Mouse (Mus musculus): ENCODE results near the gene Gm17654. TPM values are rescaled to one million over a fixed set of nuclear protein-coding genes. Genes with fewer than 3 reads are reported as not detected.
"Not testable (repeated sequence)": the region's sequence is repeated elsewhere in the genome, so short reads cannot be mapped to it uniquely, and the experiment has no call there.

The Gm17654 gene
- not detected in 2 replicates for polyA plus RNA-seq (2012; rRNA removed)

DNA sequence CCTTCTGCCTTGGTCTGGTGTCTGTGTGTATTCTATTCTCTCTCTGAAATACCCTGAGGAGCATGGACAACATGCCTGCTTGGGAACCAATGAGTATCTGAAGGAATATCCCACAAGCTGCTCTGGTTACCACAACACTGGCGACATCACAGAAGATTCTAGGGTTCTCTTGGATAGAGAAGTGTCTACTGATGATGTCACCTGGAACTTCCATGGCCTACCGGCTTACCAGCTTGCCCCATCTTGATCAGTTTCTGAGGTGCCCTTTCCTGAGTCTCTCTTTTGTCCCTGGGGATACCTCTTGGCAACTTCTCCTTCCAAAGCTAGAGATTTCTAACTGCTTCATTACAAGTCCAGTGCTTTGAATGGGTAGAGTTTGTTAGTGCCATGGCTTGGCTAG, at the start of gene Gm17654:
Gene Gm17654, minus strand, starts transcription at position 101 of the 400 bp plus-strand sequence.
- not testable (repeated sequence) for H3K27me3 ChIP-seq (ENCODE audit: control insufficient read depth, insufficient read depth, low read length); H3K4me1 ChIP-seq (ENCODE audit: control insufficient read depth, insufficient read depth, low read length); DNase-seq; H3K27ac ChIP-seq (ENCODE audit: insufficient read depth, low read length); H3K4me3 ChIP-seq (replicated peaks; ENCODE audit: insufficient read depth, low read depth, low read length)
- WGBS = 71% methylated on average over 1 of the region's 2 CpGs

DNA sequence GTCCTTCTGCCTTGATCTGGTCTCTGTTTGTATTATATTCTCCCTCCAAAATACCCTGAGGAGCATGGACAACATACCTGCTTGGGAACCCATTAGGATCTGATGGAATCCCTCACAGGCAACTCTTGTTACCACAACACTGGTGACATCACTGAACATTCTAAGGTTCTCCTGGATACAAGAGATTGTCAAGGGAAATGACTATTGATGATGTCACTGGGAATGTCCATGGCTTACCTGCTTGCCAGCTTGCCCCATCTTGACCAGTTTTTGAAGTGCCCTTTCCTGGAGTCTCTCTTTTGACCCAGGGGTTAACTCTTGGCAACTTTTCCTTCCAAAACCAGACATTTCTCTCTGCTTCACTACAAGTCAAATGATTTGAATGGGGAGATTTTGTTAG, 29.0 kb upstream of the Gm17654 start, which contains the start of gene Gm10375:
Gene Gm10375, minus strand, starts transcription at position 101 of the 400 bp plus-strand sequence.
- not testable (repeated sequence) for H3K4me1 ChIP-seq (ENCODE audit: control insufficient read depth, insufficient read depth, low read length); H3K27me3 ChIP-seq (ENCODE audit: control insufficient read depth, insufficient read depth, low read length); H3K27ac ChIP-seq (ENCODE audit: insufficient read depth, low read length); H3K4me3 ChIP-seq (replicated peaks; ENCODE audit: insufficient read depth, low read depth, low read length); DNase-seq

DNA sequence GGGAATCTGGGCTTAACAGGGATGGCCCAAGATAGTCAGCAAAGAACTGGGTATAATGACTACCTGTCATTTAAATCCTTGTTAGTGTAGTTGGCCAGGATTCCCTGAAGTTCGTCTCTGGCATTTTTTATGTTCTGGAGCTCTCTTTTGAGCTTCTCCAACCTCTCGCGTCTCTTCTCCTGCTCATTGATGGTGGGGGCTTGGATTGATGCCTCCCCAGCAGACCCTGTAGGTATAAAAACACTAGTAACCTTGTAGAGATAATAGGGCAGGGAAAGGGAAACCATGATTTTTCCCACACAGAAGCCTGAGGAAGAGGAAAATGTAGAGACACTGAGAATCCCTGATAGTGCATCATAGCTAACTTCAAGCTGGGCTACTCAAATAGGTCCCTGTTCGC, 977 bp downstream of the Gm17654 start:
- H3K4me1 ChIP-seq (ENCODE audit: control insufficient read depth, insufficient read depth, low read length); H3K27me3 ChIP-seq (ENCODE audit: control insufficient read depth, insufficient read depth, low read length); H3K27ac ChIP-seq (ENCODE audit: insufficient read depth, low read length); DNase-seq; H3K4me3 ChIP-seq (replicated peaks; ENCODE audit: insufficient read depth, low read depth, low read length): not testable (repeated sequence)
- 79% methylated on average over 4 of the region's 4 CpGs for WGBS

DNA sequence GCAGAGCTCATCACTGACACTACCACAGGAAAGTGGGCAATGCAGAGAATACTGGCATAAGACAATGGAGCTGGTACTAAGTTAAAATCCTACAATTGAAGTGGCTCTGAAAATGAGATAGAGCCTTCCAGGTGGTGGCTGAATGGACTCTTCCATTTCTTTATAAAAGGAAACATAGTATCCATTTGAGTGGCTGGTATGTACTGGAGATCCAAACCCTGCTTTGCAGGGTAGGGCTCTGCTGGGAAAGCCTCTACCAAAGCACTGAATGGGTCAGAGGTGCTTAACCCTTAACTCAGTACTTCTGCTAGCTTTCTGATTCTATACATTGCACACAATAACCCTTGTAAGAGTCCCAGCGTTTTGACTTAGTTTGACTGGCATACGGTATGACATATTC, 26.7 kb downstream of the Gm17654 start:
- H3K4me1 ChIP-seq (ENCODE audit: control insufficient read depth, insufficient read depth, low read length); H3K27ac ChIP-seq (ENCODE audit: insufficient read depth, low read length); H3K4me3 ChIP-seq (replicated peaks; ENCODE audit: insufficient read depth, low read depth, low read length); DNase-seq; H3K27me3 ChIP-seq (ENCODE audit: control insufficient read depth, insufficient read depth, low read length): not testable (repeated sequence)
- WGBS = 81% methylated on average over 2 of the region's 2 CpGs

DNA sequence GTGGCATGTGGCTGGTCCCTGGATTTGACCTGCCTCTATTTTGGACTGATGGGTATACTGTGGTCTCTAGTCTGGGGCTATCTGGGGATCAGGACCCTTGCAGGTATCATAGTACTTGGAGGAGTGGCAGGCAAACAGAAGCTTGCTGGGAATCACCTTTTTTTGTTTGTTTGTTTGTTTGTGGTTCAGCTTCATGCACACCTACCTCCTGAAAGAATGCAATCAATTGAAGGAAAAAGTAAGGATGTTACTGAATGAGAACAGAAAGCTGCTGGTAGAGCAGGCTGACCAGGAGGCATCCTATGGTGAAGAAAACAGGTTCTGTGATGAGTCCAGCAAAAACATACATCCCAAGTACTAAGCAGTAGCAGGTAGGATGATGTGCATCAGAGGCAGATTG, 32.7 kb downstream of the Gm17654 start:
- DNase-seq; H3K27me3 ChIP-seq (ENCODE audit: control insufficient read depth, insufficient read depth, low read length); H3K4me1 ChIP-seq (ENCODE audit: control insufficient read depth, insufficient read depth, low read length); H3K4me3 ChIP-seq (replicated peaks; ENCODE audit: insufficient read depth, low read depth, low read length); H3K27ac ChIP-seq (ENCODE audit: insufficient read depth, low read length): not testable (repeated sequence)

DNA sequence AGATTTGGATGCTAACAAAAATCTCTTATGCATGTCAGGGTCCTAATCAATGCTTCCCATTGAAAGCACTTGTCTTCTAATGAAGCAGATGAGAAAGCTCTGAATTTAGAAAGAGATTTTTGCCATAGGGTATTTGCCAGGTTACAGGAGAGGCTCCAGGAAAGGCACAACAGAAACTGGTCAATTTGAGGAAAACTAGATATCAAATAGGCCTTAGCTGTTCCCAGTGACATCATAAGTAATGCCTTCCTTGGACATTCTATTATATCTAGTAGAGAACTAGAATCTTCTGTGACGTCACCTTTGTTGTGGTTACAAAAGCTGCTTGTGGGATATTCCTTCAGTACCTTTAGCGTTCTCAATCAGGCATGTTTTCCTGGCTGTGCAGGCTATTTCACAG, 35.7 kb downstream of the Gm17654 start, which contains the start of gene Gm5799:
Gene Gm5799, plus strand, starts transcription at position 301 of the 400 bp plus-strand sequence.
- not testable (repeated sequence) for H3K27ac ChIP-seq (ENCODE audit: insufficient read depth, low read length); H3K4me3 ChIP-seq (replicated peaks; ENCODE audit: insufficient read depth, low read depth, low read length); H3K27me3 ChIP-seq (ENCODE audit: control insufficient read depth, insufficient read depth, low read length); H3K4me1 ChIP-seq (ENCODE audit: control insufficient read depth, insufficient read depth, low read length); DNase-seq
- 64% methylated on average over 2 of the region's 2 CpGs for WGBS

DNA sequence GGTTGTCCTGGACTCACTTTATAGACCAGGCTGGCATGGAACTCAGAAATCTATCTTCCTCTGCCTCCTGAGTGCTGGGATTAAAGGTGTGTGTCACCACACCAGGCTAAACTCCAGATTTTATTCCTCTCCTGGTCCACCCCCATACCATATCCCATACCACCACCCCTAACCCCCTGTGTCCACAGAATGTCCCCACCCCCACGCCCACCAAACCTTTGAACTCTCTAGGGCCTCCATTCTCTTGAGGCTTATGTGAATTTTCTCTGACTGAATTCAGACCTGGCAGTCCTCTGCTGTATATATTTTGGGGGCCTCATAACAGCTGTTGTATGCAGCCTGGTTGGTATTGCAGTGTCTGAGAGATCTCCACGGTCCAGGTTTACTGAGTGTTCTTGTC, 40.8 kb downstream of the Gm17654 start:
- DNase-seq; H3K27ac ChIP-seq (ENCODE audit: insufficient read depth, low read length); H3K4me1 ChIP-seq (ENCODE audit: control insufficient read depth, insufficient read depth, low read length); H3K4me3 ChIP-seq (replicated peaks; ENCODE audit: insufficient read depth, low read depth, low read length); H3K27me3 ChIP-seq (ENCODE audit: control insufficient read depth, insufficient read depth, low read length): not testable (repeated sequence)
- WGBS = 62% methylated on average over 2 of the region's 2 CpGs

DNA sequence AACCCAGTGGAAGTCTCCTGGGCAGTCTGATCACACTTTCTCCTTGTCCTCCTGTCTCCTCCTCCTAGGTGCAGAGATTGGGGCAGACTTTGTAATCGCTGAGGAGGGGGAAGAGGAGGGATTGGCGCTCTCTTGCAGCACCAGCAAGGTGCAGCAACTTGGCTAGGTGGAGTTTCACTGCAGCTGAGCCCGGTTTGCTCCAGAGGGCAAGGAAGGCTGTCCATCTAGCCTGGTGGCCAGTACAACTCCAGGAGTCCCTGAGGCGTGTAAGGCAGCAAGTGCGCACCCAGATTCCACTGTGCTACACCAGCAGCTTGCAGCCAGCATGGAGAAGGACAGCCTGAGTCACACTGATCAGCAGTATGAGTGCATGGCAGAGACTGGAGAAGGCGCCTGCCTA, 46.6 kb downstream of the Gm17654 start:
- DNase-seq; H3K4me1 ChIP-seq (ENCODE audit: control insufficient read depth, insufficient read depth, low read length); H3K4me3 ChIP-seq (replicated peaks; ENCODE audit: insufficient read depth, low read depth, low read length); H3K27me3 ChIP-seq (ENCODE audit: control insufficient read depth, insufficient read depth, low read length); H3K27ac ChIP-seq (ENCODE audit: insufficient read depth, low read length): not testable (repeated sequence)
- WGBS = 52% methylated on average over 5 of the region's 6 CpGs

DNA sequence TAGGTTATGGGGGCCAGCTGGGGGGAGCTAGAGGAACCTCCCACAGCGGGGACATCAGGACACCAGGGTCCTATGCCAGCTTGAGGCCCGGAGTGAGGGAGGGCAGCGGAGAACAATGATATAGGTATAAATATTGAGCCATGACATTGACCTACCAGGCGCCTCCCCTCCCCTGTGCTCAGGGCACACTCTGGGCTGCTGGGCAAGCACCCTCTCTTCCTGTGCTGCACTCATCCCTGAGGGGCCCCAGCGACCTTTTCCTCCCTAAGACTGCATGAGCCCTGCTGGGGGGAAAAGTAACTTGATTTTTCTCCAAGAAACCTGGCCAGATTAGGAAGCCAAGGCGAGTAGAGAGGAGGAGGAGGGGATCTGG, 46.9 kb downstream of the Gm17654 start:
- not testable (repeated sequence) for H3K4me3 ChIP-seq (replicated peaks; ENCODE audit: insufficient read depth, low read depth, low read length); DNase-seq; H3K27me3 ChIP-seq (ENCODE audit: control insufficient read depth, insufficient read depth, low read length); H3K4me1 ChIP-seq (ENCODE audit: control insufficient read depth, insufficient read depth, low read length); H3K27ac ChIP-seq (ENCODE audit: insufficient read depth, low read length)
- WGBS = no CpG with 5 or more reads among the region's 6 CpGs

DNA sequence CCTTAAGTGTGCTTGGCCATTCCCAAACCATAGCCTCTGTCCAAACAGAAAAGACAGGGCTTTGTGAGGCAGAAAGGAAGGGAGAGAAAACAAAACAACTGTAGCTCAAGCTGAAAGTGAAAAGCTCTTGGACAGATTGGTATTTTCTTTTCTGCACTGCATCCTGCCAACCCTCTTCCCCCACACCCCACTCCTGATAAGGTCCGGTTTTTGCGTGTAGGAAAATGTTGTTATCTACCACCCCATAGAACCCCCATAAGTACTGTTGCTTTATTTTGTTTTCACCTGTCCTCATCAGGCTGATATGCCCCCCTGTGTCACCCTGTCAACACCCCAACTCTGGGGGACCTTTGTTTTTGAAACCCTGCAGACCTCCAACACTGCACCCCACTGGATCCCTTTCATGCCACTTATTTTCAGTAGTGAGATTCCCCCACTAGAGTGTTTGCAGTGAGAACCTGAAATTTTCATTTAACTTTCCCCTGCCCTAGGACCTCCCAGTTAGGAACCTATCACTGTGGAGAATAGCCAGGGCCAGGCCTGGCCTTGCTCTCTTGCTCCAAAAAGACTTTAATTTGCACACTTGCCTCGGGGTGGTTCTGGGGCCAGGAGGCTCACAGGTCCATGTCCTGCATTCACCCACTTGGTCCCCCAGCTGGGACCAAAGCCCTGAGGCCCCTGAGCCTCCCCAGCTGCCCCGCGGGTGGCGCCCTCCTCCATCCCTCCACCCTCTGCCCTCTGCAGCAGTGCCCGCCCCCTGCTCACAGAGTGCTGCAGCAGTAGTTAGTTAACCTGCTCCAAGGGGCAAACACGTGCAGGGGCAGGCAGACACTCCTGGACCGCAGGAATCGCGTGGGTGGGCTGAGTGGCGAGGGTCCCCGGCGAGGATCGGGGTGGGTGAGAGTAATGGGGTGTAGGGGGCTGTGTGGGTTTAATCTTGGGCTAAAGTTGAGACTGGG, 47.6 kb downstream of the Gm17654 start:
- H3K4me3 ChIP-seq (replicated peaks; ENCODE audit: insufficient read depth, low read depth, low read length); DNase-seq; H3K27me3 ChIP-seq (ENCODE audit: control insufficient read depth, insufficient read depth, low read length); H3K4me1 ChIP-seq (ENCODE audit: control insufficient read depth, insufficient read depth, low read length); H3K27ac ChIP-seq (ENCODE audit: insufficient read depth, low read length): not testable (repeated sequence)
- 40% methylated on average over 14 of the region's 15 CpGs for WGBS

Other genes starting within 250 kb of the Gm17654 start
- not detected in 2 replicates for gene 1700001F09Rik, start 231.3 kb downstream of the Gm17654 start, polyA plus RNA-seq (2012; rRNA removed)
- gene Gm8138, start 162.8 kb downstream of the Gm17654 start, polyA plus RNA-seq (2012; rRNA removed) = not detected in 2 replicates
- gene Gm5799, start 35.6 kb downstream of the Gm17654 start, polyA plus RNA-seq (2012; rRNA removed) = not detected in 2 replicates
- not detected in 2 replicates for gene Gm10375, start 28.9 kb upstream of the Gm17654 start, polyA plus RNA-seq (2012; rRNA removed)
- gene Gm8165, start 98.1 kb upstream of the Gm17654 start, polyA plus RNA-seq (2012; rRNA removed) = not detected in 2 replicates
- gene Gm7324, start 118.7 kb upstream of the Gm17654 start, polyA plus RNA-seq (2012; rRNA removed) = 0.10 and 0.46 TPM in 2 replicates
- not detected in 2 replicates for gene Gm16506, start 148.3 kb upstream of the Gm17654 start, polyA plus RNA-seq (2012; rRNA removed)
- not detected in 2 replicates for gene Gm6526, start 168.7 kb upstream of the Gm17654 start, polyA plus RNA-seq (2012; rRNA removed)
- not detected in 2 replicates for gene Gm8180, start 205.6 kb upstream of the Gm17654 start, polyA plus RNA-seq (2012; rRNA removed)